Mouse (Mus musculus): ENCODE data around the gene Scrt2. TPM values are rescaled to one million over a fixed set of nuclear protein-coding genes. Genes with fewer than 3 reads are reported as not detected.

The Scrt2 gene
- polyA plus RNA-seq, 1 experiment: not detected

GRCm38 (mm10) chr2:152143279-152144157 lies 62.2 kb downstream of the Scrt2 start, which contains the start of gene Tcf15:
Gene Tcf15 (plus strand): TSS chr2:152143561.
- 2% methylated on average over 114 of the region's 118 CpGs for WGBS
- Histone ChIP-seq H3K4me3 (ENCODE audit: insufficient read depth, low read depth, low read length) (peak within 1 kb of the TSS; percentile 51), H3K27ac (ENCODE audit: insufficient read depth, low read depth, low read length) (no peak within 1 kb of the TSS), H3K4me1 (ENCODE audit: control insufficient read depth, insufficient read depth, low read length) (peaks cover 15% of the 10 kb centered on the region)
- TF ChIP-seq POLR2A (IDR thresholded peaks at IDR 0.05; ENCODE audit: insufficient read depth, low read depth, low read length) (no peak), CTCF (IDR thresholded peaks at IDR 0.05; ENCODE audit: insufficient read depth, low read depth, low read length) (no peak)

- peak overlapping the region; percentile 51 for H3K4me3 ChIP-seq (ENCODE audit: insufficient read depth, low read depth, low read length)
- H3K4me1 ChIP-seq (ENCODE audit: control insufficient read depth, insufficient read depth, low read length): peaks cover 15% of the 10 kb centered on the region
- 36% methylated on average over 9 of the region's 9 CpGs for WGBS
- no peak overlapping the region for H3K27ac ChIP-seq (ENCODE audit: insufficient read depth, low read depth, low read length)
- TF ChIP-seq CTCF (IDR thresholded peaks at IDR 0.05; ENCODE audit: insufficient read depth, low read depth, low read length): no peak
- TF ChIP-seq POLR2A (IDR thresholded peaks at IDR 0.05; ENCODE audit: insufficient read depth, low read depth, low read length): no peak
Measured at GRCm38 (mm10) chr2:152144158-152144450, 62.8 kb downstream of the Scrt2 start.

- no peak overlapping the region for H3K4me3 ChIP-seq (ENCODE audit: insufficient read depth, low read depth, low read length)
- WGBS: 85% methylated on average over 5 of the region's 5 CpGs
- peaks cover 15% of the 10 kb centered on the region for H3K4me1 ChIP-seq (ENCODE audit: control insufficient read depth, insufficient read depth, low read length)
- TF ChIP-seq POLR2A (IDR thresholded peaks at IDR 0.05; ENCODE audit: insufficient read depth, low read depth, low read length) (no peak), CTCF (IDR thresholded peaks at IDR 0.05; ENCODE audit: insufficient read depth, low read depth, low read length) (no peak)
- no peak overlapping the region for H3K27ac ChIP-seq (ENCODE audit: insufficient read depth, low read depth, low read length)
Measured at GRCm38 (mm10) chr2:152144501-152144900, 63.2 kb downstream of the Scrt2 start.

Other genes with a start within 250 kb of the Scrt2 start
- gene Rspo4, start 238.6 kb upstream of the Scrt2 start, polyA plus RNA-seq (2012; ENCODE audit: insufficient read depth, insufficient read length, low replicate concordance, missing spikeins): not detected in 2 replicates
- not detected in 2 replicates for gene Angpt4, start 170.3 kb upstream of the Scrt2 start, polyA plus RNA-seq (2012; ENCODE audit: insufficient read depth, insufficient read length, low replicate concordance, missing spikeins)
- not detected in 2 replicates for gene Fam110a, start 101.3 kb upstream of the Scrt2 start, polyA plus RNA-seq (2012; ENCODE audit: insufficient read depth, insufficient read length, low replicate concordance, missing spikeins)
- gene Slc52a3, start 85.0 kb upstream of the Scrt2 start, polyA plus RNA-seq (2012; ENCODE audit: insufficient read depth, insufficient read length, low replicate concordance, missing spikeins): not detected in 2 replicates
- not detected in 2 replicates for gene Srxn1, start 24.0 kb downstream of the Scrt2 start, polyA plus RNA-seq (2012; ENCODE audit: insufficient read depth, insufficient read length, low replicate concordance, missing spikeins)
- not detected in 2 replicates for gene Tcf15, start 62.0 kb downstream of the Scrt2 start, polyA plus RNA-seq (2012; ENCODE audit: insufficient read depth, insufficient read length, low replicate concordance, missing spikeins)
- 208 TPM in 1 of 2 replicates, not detected in the other for gene Csnk2a1, start 145.3 kb downstream of the Scrt2 start, polyA plus RNA-seq (2012; ENCODE audit: insufficient read depth, insufficient read length, low replicate concordance, missing spikeins)
- not detected in 2 replicates for gene Tbc1d20, start 212.3 kb downstream of the Scrt2 start, polyA plus RNA-seq (2012; ENCODE audit: insufficient read depth, insufficient read length, low replicate concordance, missing spikeins)

Measured in olfactory bulb, adult 2 months (tissue).